Mouse (Mus musculus) neural tube, embryonic 11.5 days (tissue): ENCODE measurements around the gene Tnfsf14. TPM values are rescaled to one million over a fixed set of nuclear protein-coding genes. Genes with fewer than 3 reads are reported as not detected.

Source experiments
- ATAC-seq: fragments of 200-750 bp; cut with Nextera tagmentation; 2 replicates; pipeline ENCODE4 v1.8.0; 2017; ENCODE audit warnings: moderate number of reproducible peaks, mild to moderate bottlenecking, moderate TSS enrichment, moderate library complexity; ENCODE audit not compliant: insufficient read depth, low FRiP score, low TSS enrichment
- DNase-seq: peaks from one replicate; pipeline ENCODE4 v3.0.0-alpha.2; 2015; ENCODE audit warnings: low spot score
- H3K27ac ChIP-seq: fragments of 300-500 bp; sonication (generic); 2 replicates; pipeline ENCODE4 v1.5.1; 2014; ENCODE audit warnings: low read depth, mild to moderate bottlenecking, low read length
- H3K27me3 ChIP-seq: fragments of 300-500 bp; sonication (generic); 2 replicates; pipeline ENCODE4 v1.6.1; 2014; ENCODE audit warnings: mild to moderate bottlenecking, low read length, mixed read lengths; ENCODE audit not compliant: control insufficient read depth, insufficient read depth
- H3K36me3 ChIP-seq: fragments of 300-500 bp; sonication (generic); 2 replicates; pipeline ENCODE4 v1.6.1; 2014; ENCODE audit warnings: mild to moderate bottlenecking, low read length, moderate library complexity, mixed read lengths; ENCODE audit not compliant: control insufficient read depth, insufficient read depth
- H3K4me1 ChIP-seq: fragments of 300-500 bp; sonication (generic); 2 replicates; pipeline ENCODE4 v1.6.1; 2014; ENCODE audit warnings: low read length, mixed read lengths; ENCODE audit not compliant: control insufficient read depth, insufficient read depth
- H3K4me2 ChIP-seq: fragments of 300-500 bp; sonication (generic); 2 replicates; pipeline ENCODE4 v1.6.1; 2014; ENCODE audit warnings: low read depth, mild to moderate bottlenecking, moderate library complexity
- H3K4me3 ChIP-seq: fragments of 300-500 bp; sonication (generic); 2 replicates; pipeline ENCODE4 v1.5.1; 2014; ENCODE audit warnings: low read depth, low read length
- H3K9ac ChIP-seq: fragments of 300-500 bp; sonication (generic); 2 replicates; pipeline ENCODE4 v1.6.1; 2014; ENCODE audit warnings: mild to moderate bottlenecking, low read length
- H3K9me3 ChIP-seq: fragments of 300-500 bp; sonication (generic); 2 replicates; pipeline ENCODE4 v1.6.1; 2016; ENCODE audit warnings: low read length; ENCODE audit not compliant: control insufficient read depth
- WGBS: fragments of 180-500 bp; shearing (Covaris S2); extraction: QIAGEN DNeasy Blood & Tissue Kit; methylation state at CpG from one replicate; pipeline ENCODE4 v1.1.7; 2014; 5-methylcytosine and 5-hydroxymethylcytosine counted together
- polyA plus RNA-seq: library from polyadenylated mRNA; unstranded; fragments of >200 nt; fragmentation: Nextera tagmentation; extraction: Ambion mirVana; gene quantifications from 2 replicates; pipeline ENCODE4 v1.2.1, GENCODE M21; 2014

The Tnfsf14 gene
- polyA plus RNA-seq, 1 experiment from 2014 or later = 0.28 TPM

DNA sequence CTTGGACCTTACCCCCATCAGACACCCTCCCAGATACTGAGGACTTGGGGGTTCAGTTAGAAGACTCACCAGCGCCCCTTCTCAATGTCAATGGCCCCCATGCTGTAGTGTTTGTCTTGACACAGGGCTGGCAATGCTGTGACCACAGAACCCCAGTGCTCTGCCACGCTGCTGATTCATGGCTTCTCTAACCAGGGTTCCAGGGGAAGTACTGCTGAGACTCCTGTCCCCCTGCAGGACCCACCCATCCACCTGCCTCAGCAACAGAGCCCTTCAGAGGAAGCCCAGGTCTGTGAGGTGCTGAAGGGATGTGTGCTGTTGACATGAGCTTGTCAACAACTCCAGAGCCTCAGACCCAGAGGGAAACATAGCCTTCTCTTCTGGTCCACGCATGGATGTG is 794 bp upstream of the Tnfsf14 start:
- no peaks in the 10 kb centered on the region for H3K36me3 ChIP-seq
- no peaks in the 10 kb centered on the region for H3K27me3 ChIP-seq
- no peak overlapping the region for H3K4me3 ChIP-seq
- 88% methylated on average over 3 of the region's 3 CpGs for WGBS
- no peak overlapping the region for H3K4me2 ChIP-seq
- no peak overlapping the region for H3K9ac ChIP-seq
- no peaks in the 10 kb centered on the region for H3K4me1 ChIP-seq
- ATAC-seq = no peak
- no peaks in the 10 kb centered on the region for H3K9me3 ChIP-seq
- DNase-seq = no peak
- no peak overlapping the region for H3K27ac ChIP-seq

DNA sequence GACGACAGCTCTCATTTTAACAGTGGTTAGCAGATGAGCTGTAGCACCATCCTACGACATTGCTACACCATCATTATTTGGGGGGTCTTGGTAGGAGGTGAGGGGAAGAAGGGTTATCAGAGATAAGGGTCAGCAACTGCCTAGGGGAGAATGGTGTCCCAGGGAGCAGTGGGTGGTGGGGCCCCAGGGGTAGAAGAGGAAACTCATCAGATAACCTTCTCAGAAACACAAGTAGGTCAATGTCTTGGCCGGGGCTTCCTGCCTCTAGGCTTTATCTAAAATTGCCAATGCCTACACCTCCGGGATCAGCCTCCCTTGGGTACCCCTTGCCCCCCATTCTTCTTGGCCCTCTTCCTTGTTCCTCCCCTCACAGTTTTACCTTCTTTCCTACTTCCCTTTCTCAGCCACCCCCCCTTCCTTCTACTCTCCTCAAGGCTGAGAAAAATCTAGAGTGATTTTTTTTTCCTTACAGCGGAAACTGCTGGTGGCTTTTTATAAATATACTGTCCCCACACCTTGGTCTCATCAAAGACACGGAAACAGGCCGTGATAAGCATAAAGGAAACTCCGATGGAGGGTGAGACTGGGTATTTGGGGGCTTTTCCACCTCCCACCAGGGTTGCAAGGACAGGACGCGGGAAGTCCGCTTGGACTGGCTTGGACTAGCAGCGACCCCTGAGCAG is 5.3 kb downstream of the Tnfsf14 start:
- WGBS = 88% methylated on average over 12 of the region's 12 CpGs
- Histone ChIP-seq H3K9me3 (no peaks in the 10 kb centered on the region), H3K4me3 (no peak overlapping the region), H3K27me3 (no peaks in the 10 kb centered on the region), H3K27ac (no peak overlapping the region), H3K9ac (no peak overlapping the region), H3K4me2 (no peak overlapping the region), H3K36me3 (no peaks in the 10 kb centered on the region), H3K4me1 (no peaks in the 10 kb centered on the region)
- DNase-seq = no peak
- ATAC-seq = no peak

DNA sequence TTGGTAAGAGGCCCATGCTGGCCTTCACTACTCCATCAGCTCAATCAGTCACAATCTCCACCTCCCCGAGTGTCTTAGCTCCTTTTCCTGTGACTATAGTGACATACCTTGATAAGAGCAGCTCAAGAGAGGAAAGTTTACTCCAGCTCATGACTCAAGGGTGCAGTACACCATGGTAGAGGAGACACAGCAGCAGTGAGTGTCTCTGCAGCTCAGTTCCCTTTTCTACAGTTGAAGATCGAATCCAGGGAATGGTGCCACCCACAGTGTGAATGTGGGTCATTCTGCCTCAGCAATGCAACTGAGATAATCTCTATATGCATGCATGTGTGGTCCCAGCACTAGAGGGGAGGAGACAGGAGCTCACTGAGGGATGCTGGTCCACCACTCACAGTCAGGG is 8.3 kb downstream of the Tnfsf14 start:
- WGBS = 69% methylated on average over 2 of the region's 2 CpGs
- Histone ChIP-seq H3K4me1 (no peaks in the 10 kb centered on the region), H3K36me3 (no peaks in the 10 kb centered on the region), H3K9ac (no peak overlapping the region), H3K4me3 (no peak overlapping the region), H3K27me3 (no peaks in the 10 kb centered on the region), H3K9me3 (no peaks in the 10 kb centered on the region), H3K27ac (no peak overlapping the region), H3K4me2 (no peak overlapping the region)
- DNase-seq = no peak
- ATAC-seq = no peak

DNA sequence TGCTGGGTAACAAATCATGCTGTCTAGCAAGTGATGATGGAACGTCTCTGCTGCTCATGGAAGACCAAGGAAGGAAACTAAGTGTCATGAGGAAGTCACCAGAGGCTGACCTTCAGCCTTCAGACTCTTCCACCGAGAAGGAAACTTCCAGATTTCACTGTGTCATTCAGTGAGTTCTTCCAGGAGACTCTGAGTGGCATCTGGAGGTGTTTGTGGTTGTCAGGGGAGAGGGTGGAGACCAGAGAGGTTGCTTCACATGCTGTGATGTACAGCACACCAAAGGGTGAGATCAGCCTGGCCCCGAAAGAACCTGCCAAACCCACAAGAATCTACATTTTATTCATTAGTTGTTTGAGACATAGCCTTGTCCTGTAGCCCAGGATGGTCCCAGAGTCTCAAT is 11.1 kb downstream of the Tnfsf14 start:
- Histone ChIP-seq H3K4me3 (no peak overlapping the region), H3K9me3 (no peaks in the 10 kb centered on the region), H3K4me1 (no peaks in the 10 kb centered on the region), H3K27me3 (no peaks in the 10 kb centered on the region), H3K27ac (no peak overlapping the region), H3K9ac (no peak overlapping the region), H3K36me3 (no peaks in the 10 kb centered on the region), H3K4me2 (no peak overlapping the region)
- ATAC-seq = no peak
- 77% methylated on average over 3 of the region's 3 CpGs for WGBS
- no peak for DNase-seq

DNA sequence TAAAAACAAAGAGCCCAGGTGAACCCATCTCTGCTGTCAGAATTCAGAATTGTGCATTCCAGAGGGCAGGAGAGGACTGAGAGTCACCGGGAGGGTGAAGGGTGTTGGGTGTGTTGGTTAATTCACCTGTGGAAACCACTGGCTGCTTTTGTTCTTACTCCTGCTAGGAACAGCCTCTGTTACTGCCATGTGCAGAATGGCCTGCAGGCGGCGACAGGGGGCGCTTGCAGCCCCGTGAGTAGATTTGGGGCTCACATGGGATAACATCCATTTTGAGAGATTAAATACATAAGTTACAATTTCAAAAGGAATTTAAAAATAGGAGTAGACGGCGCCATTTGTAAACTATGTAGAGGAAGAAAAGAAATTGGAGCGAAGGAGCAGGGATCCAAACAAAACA is 13.6 kb downstream of the Tnfsf14 start:
- H3K4me2 ChIP-seq = no peak overlapping the region
- H3K4me1 ChIP-seq = no peaks in the 10 kb centered on the region
- WGBS = 34% methylated on average over 8 of the region's 8 CpGs
- H3K36me3 ChIP-seq = no peaks in the 10 kb centered on the region
- ATAC-seq = no peak
- H3K27me3 ChIP-seq = no peaks in the 10 kb centered on the region
- H3K4me3 ChIP-seq = no peak overlapping the region
- no peak for DNase-seq
- no peak overlapping the region for H3K27ac ChIP-seq
- H3K9me3 ChIP-seq = no peaks in the 10 kb centered on the region
- H3K9ac ChIP-seq = no peak overlapping the region

DNA sequence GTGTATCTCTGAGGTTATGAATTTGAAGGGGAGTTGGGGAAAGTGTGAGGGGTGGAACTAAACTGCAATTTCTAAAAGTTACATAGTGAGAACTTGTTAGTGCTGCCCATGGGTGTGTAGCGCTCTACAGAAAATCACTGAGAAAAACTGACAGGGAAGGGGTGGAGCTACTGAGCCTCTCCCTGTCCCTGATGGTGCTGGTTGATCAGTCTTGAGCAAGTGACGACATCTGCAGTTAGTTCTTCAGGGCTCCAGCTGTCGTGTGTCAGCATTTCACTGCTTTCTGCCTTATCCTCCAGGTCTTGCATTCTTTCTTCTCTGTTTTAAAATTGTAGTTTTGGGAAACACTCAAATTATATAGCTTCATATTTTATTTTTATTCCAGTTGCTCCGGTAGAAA is 20.6 kb downstream of the Tnfsf14 start:
- Histone ChIP-seq H3K27ac (no peak overlapping the region), H3K9ac (no peak overlapping the region), H3K9me3 (no peaks in the 10 kb centered on the region), H3K27me3 (no peaks in the 10 kb centered on the region), H3K4me1 (no peaks in the 10 kb centered on the region), H3K4me3 (no peak overlapping the region), H3K4me2 (no peak overlapping the region), H3K36me3 (no peaks in the 10 kb centered on the region)
- WGBS = 86% methylated on average over 4 of the region's 4 CpGs
- no peak for ATAC-seq
- DNase-seq = no peak

DNA sequence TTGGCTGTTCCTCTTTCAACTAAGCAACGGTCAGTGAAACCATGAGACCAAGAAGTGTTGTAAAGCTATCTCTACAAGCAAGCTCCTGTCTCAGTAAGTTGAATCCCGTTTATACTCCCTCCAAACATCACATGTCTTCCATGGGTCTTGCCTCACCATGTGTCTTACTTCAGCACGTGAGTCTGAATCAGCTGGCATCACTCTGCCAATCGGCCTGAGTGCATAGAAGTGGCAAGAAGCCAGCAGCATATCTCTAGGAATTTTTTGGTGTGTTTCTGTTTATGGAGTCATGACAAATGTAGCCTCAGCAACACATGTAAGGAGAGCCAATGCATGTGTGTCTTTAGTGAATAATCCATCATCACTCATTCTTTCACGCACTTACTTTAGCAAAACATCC is 21.6 kb downstream of the Tnfsf14 start:
- WGBS = 83% methylated on average over 5 of the region's 5 CpGs
- no peak for ATAC-seq

DNA sequence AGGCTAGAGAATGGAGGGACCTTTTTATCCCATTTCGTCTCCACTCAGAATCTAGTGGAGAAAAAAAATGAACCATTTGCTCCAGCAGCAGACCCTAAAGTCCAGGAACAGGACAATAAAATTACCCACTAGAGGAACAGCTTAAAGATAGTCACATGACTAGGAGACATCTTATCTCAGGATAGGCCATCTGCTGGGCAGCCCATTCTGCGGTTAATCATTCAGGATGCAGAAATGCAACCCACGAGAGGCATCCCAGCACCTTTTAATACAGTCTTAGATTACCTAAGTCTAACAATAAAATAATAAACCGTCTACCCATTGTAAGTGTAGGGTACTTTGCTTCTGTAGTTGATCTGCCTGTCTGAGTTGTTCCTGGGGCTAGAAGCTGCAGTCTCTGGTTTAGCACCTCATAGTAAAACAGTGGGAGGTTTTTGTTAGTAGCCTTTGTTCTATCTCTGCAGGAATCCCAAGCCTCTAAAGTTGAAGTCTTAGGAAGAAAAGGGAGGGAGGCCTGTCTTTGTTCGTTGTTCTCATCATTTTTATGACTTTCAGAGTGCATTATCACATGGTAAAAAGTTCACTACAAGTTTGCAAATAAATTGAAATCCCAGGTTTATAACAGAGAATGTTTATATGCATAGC is 23.2 kb downstream of the Tnfsf14 start:
- DNase-seq = no peak
- H3K27me3 ChIP-seq = no peaks in the 10 kb centered on the region
- H3K4me2 ChIP-seq = no peak overlapping the region
- ATAC-seq = no peak
- 32% methylated on average over 5 of the region's 5 CpGs for WGBS
- no peak overlapping the region for H3K9ac ChIP-seq
- no peaks in the 10 kb centered on the region for H3K36me3 ChIP-seq
- no peak overlapping the region for H3K27ac ChIP-seq
- H3K9me3 ChIP-seq = no peaks in the 10 kb centered on the region
- H3K4me1 ChIP-seq = no peaks in the 10 kb centered on the region
- H3K4me3 ChIP-seq = no peak overlapping the region

More for the DNA sequence above, 21.6 kb downstream of the Tnfsf14 start:
- no peak overlapping the region for H3K27ac ChIP-seq
- H3K4me3 ChIP-seq = no peak overlapping the region
- no peak overlapping the region for H3K9ac ChIP-seq
- DNase-seq = no peak
- no peaks in the 10 kb centered on the region for H3K9me3 ChIP-seq
- H3K4me1 ChIP-seq = no peaks in the 10 kb centered on the region
- no peaks in the 10 kb centered on the region for H3K27me3 ChIP-seq
- H3K4me2 ChIP-seq = no peak overlapping the region
- no peaks in the 10 kb centered on the region for H3K36me3 ChIP-seq
